Mouse (Mus musculus) megakaryocyte progenitor cell, adult 5-6 weeks (primary cell): ENCODE measurements around the gene Col24a1. TPM values are rescaled to one million over a fixed set of nuclear protein-coding genes. Genes with fewer than 3 reads are reported as not detected.

Experiments used
- ATAC-seq: replicated peaks from 2 replicates; pipeline ENCODE4 v1.8.0; 2016; ENCODE audit warnings: mild to moderate bottlenecking, moderate TSS enrichment, inconsistent platforms; ENCODE audit not compliant: poor library complexity
- total RNA-seq, 2 experiments: library from RNA; stranded (forward) in 1 of 2; stranded (reverse) in 1 of 2; fragments of 157-497, 149-512 nt in 1 of 2; fragments of 200-1000 nt in 1 of 2; gene quantifications; 2 replicates each; pipeline versions ENCODE4 v1.2.3 to v1.2.4; 2015 to 2017

The Col24a1 gene
- total RNA-seq (2015): not detected in 2 replicates
- not detected in 2 replicates for total RNA-seq (2017)

DNA sequence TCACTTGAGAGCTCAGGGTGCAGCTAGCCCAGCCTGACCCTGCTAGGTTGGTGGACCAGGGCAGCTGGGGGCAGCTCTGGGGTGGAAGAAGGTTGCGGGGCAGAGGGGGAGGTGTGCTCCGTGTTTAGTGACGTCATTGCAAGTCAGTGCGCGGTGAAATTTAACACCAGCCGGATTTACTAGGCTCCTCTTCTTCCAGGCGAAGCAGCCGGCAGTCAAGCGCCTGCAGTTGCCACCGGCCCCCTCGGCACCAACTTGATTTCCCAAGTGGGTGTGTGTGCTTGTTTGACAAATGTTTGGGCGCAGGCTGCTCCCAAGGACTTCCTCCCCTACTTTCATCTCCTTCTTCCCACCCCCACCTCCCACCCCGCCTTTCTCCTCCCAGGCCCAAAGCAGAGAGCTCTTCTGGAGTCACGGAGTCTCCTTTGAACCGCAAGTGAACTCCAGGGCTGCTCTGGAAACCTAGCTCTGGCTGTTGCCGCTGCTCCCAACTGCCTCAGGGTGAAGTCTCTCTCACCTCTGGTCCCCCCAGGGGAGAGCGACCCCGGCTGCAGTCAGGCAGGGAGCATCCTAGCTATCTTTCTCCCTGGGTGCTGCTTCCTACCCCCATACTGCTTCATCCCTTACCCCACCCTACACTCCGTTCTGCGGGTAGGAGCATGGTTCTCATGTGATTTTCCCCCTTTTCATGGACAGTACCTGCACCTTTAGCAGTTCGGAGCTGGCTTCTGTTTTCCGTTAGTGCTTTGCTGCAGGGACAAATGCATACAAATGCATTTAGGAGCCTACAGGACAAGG, at the start of gene Col24a1:
Col24a1 (plus strand) TSS at position 136 of the 798 bp plus-strand sequence.
- ATAC-seq: 0 out of 2 replicates have a peak, but pooled peaks have one; percentile 21

DNA sequence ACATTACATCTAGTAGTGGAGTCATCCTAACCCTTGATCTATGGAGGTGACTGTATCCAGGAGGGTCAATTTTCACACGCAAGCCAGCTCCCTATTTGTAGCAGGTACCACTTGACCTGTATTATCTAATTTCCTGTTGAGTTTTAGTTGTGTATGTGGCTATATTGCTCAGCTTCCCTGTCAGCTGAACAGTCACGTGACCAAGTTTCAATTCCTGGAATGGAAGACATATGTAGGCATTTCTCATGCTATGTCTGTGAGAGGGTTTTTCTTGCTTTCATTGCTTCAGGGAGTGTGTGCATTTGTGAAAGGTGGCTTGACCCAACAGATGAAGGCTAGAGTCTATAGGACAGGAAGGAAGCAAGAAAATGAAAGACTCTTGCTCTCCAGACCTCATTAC, 44.2 kb upstream of the Col24a1 start:
- no peak for ATAC-seq

DNA sequence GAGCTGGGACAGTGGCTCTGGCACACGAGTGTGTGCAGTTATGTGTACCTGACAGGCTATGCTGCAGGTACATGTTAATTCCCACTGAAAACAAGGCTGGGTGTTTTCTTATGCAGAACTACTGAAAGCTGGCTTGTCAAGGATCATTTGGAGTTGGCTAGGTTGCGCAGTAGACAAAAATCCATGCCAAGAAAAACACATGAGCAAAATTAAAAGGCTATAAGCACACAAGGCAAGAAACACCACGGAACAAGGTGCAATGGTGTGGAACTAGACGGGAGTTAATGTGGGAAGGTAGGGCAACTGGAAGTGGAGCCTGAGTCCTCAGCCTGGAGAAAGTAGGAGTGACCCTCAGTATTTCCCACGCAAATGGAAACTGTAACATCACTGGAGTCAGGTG, 39.2 kb upstream of the Col24a1 start:
- ATAC-seq: no peak

DNA sequence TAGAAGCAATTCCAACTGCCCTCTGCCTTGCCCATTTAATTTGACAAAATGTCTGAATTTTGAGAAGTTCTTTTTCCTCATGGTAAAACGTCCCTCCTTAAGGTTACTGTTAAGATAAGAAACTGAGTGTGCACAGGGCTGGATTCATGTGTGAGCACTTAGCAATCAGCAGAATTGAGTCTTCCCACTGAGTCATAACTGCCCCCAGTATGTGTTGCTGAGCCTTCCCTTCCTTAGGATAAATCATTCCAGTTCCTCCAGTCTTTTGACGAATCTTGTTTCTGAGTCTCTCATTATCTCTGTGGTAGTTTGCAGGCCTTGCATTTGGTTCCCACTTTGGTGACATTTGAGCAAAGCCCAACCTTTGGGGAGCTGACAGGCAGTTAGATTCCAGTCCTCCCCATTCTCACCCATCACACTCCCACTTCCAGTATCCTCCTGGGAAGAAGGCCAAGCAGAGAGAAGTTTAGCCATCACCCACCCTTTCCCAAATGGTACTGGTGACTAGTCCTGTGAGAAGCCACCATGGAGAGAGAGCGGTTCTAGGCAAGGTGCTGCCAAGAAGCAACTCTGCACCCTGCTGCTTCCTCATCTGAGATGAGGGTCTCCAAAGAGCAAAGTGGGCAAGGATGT, 37.4 kb upstream of the Col24a1 start:
- ATAC-seq: no peak

DNA sequence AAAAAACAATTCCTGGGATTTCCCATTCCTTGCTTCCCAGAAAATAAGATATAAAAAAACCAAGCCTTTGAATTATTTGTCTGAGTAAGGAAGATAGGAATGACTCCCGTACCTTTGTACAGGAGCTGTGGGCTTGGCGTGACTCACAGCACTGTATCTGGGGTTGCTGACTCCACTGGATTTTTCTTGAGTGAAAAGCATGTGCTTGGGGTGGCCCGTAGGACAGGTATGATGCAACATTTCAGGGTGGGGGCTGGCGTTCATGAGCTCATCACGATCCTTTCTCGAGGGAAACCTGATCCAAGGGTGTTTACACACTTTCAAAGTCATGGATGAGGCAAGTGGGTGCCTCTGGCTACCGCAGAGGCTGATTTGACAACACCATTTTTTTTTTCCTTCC, 35.6 kb upstream of the Col24a1 start:
- ATAC-seq: no peak

DNA sequence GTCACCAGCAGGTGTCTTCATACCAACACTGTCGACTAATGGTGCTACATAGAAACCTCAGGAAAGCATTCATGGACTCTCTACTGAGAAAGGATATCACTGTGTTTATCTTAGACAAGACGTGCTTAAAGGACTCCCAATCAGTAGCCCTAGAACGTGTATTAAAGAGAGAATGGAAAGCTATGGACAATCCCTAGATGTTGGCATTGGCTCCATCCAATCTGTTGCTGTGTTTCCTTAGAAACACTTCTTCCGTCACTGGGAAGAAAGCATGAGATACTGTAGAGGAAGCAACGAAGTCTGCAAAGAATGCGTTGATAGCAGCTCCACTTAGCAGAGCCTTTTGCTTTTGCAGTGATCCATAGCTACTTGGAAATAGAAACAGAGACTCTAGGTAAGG, 32.6 kb upstream of the Col24a1 start:
- no peak for ATAC-seq

DNA sequence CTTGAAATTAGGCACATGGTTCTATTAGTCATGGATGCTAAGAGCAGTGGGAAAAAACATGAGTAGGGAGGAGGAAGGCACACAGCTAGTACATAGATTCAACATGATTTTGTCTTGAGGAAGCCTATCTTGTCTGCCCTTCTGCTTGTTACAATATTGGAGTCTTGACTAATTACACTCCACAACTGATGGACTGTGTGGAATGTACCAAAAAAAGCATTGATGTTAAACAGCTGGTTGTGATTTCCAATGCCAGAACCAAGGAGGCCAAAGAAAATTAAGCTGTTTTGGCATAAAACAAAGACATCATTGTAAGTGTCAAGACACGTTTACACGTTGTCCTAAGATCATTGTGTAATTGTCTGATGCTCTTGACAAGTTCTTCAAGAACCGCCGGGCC, 29.1 kb upstream of the Col24a1 start:
- no peak for ATAC-seq

DNA sequence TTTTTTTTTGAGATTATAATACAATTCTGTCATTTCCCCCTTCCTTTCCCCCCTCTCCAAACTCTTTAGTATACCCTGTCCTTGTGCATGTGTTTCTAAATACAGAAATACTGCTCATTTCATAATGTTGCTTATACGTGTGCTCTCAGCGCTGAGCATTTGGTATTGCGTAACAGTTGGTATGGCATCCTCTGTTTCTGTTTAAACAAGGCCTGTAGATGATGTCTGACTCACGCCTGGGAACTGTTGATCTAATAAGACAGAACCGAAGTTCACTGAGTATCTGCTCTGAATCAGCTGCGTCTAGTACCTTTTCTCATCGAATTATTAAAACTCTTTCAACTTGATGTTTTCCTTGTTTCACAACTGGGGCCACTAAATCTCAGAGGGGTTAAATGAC, 24.2 kb upstream of the Col24a1 start:
- 0 out of 2 replicates have a peak, but pooled peaks have one; percentile 17 for ATAC-seq

DNA sequence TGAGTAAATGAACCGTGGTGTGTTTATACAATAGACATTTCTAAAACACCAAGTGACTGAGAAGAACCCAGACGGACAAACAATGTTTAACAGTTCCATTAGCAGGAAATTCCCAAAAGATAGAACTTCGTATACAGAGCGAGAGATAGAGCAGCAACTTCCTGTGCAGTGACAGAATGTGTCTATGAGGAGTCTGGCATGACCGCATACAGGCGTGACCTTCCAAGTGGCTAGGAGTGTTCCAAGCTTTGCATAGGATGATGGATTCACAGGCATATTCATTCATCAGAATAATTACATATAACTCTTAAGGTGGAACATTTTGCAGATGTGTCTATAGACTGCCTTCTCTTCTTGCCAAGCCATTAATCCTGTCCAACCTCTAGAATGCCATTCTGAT, 18.1 kb upstream of the Col24a1 start:
- no peak for ATAC-seq

DNA sequence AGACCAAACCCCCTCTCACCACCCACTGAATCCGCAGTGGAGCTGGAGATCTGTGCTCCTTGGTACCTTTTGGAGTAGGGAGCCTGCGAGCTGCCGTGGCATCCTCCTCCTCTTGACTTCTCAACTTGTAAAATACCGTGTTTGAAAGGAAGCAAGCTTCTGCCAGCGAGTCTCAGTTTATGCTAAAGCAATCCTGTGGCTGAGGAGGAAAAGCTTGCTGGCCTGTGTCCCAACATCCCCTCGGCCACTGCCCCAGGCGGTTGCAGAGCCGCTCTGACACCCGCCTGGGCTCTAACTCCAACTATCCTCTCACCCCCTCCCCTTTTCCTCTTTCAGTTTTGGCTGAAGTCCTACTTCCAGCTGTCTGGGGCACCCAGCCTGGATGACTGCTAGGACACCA, 935 bp downstream of the Col24a1 start:
- ATAC-seq: no peak

DNA sequence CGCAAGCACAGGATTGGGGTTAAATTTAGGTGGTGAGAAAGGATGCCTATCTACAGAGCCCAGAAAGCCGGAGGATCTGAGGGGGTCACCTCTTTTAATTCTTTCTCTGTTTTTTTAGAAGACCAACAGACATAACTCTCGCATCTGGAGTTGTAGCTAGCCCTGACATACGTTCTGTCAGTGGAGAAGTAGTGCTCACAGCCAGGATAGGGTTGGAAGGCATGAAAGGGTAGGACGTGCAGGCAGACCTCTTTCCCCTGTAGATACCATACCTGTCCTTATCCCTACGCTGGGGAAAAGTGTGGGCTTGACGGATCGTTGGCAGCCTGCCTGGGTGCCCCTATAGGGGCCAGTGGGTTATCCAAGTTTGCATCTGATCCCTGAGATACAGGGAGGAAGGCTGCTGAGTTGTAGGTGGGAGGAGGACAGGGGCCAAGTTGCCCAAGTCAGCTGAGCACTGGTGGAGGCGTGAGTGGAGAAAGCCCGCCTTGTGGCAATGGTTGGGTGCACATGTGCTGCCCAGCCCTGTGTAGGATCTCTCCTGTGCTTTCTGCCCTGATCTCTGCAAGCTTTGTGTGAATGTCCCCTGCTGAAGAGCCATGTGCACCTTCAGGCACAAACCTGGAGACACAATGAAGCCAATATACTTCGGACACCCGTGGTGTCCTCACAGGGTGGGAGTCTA, 1.5 kb downstream of the Col24a1 start:
- no peak for ATAC-seq

DNA sequence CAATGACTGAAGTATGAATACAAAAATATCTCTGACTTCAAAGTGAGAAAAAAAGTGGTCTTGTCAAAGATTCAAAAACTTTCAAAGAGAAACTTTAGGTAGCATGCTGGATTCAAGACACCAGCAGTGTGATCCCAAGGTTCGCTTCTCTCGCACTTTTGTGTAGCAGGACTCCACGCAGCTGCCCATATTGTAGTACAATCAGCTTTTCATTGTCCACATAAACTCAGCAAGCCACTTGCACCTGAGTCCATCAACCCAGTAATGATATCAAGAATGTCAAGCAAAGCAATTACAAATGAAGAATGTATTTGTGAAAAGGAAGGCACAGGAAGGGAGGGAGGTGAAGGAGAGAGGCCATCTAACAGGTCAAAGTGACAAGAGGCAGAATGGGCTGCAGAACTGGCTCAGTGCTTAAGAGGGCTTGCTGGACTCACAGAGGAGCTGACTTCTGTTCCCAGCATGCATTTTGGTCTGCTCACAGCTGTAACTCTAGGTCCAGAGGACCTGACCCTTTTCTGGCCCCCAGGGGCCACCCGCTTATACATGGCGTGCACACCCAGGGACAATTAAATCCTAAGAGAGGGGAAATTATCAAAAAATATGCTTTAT, 7.8 kb downstream of the Col24a1 start:
- ATAC-seq: no peak

DNA sequence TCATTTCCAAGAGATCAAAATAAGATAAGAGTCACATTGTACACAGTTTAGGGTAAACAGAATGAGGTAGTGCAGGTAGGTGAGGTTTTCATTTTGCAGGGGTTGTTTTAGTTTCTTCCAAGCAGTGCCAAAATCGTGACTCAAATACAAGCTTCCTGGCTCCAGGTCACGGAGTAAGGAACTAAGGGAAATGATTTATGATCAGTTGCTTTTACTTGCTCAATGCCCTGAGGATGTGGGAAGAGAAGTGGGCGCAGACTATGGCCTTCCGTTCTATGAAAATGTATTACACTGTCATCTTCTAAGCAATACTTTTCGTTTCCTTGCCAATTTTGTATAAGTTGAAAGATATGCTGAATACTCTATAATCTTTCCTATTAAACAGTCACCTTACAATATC, 13.0 kb downstream of the Col24a1 start:
- no peak for ATAC-seq

DNA sequence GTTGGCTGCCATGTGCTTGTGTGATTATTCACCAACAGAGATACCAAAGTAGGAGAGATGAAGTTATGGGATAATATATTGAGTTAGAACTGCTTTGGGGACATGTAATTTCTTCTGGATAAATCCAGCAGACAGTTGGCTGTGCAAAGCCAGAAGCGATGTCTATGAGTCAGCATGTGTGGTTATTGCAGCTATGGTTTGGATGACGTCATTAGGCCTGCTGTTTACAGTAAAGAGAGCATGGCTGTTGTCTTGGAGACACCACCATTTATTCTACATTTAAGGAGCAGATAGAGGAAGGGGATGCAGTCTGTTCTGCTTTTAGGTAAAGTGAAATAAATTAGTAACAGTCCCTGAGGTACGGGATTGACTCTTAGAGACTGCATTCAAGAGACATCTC, 14.9 kb downstream of the Col24a1 start:
- peak; percentile 52 for ATAC-seq

DNA sequence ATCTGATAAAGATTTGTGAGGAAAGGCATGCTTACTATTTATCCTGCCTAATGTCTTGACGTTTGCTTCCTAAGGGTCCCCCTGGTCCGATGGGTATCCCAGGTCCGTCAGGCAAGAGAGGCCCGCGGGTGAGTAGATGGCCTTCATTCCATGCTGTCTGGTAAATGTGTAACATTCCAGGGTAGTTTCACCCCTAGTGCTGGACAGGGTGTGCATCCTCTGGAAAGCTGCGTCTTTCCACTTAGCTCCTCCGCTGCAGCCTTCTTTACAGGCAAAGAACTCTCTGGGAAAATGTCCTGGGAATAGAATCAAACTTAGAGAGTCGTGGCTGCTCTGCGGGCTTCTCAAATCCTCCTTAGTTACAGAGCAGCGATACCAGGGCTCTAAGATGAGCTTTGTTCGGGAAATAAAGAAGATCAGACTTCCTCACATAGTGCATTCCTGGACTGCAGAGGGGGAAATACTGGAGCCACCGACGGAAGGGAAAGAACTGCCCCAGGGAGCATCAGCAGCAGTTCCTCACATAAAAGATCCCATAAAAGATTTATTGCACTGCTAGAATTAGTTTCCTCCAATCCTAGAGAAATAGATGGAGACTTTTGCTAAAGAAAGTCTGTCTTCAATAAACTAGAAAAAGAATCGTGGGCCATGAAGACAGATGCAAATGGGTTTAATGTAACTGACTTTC, 28.5 kb downstream of the Col24a1 start:
- ATAC-seq: no peak

DNA sequence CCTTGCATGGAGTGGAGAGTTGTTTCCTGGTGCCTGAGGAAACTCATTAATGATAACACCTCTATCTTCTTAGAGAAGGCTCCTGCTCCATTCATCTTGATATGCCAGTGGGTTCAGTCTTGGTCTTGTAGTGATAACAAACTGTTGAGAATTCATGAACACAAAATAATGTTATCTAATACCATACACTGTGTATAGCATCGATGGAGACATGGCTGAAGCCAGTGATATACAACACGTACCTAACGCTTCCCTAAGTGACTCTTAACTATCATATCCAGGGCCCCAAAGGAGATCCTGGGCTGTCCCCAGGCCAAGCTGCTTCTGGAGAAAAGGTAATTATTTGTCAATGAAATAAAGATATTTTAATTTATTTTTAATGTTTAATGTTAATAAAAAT, 33.1 kb downstream of the Col24a1 start:
- ATAC-seq: no peak

DNA sequence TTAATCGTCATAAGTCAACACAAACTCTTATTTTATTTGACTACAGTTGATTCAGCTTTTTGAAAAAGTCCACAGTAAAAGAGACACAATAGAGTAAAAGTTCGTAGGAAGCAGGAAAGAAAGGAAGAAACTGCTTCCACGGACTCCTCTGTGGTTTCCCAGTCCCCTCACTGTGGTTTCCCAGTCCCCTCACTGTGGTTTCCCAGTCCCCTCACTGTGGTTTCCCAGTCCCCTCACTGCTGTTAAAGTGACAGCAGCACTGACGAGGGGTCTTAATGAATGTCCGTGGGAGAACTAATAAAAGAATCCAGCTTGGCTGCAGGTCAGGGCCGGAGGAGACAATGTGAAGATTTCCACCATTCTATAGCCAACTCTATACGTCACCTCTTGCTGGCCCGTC, 39.4 kb downstream of the Col24a1 start:
- 0 out of 2 replicates have a peak, but pooled peaks have one; percentile 20 for ATAC-seq

DNA sequence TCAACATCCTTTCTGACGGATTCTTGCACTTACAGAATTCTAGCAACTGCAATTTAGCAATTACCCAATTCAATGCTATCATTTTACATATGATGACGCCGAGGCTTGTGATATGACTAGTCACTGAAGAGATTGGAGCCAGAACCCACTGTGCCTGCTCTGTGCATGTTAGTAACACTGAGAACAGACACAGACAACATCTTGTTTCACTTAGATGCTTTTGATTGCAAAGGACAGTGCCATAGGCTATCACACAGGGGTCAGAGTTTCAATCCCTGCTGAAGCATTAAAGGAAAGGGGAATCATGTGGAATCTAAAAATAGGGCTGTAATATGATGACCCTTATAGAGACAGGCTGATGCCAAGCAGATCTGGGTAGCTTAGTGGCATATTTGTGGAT, 41.8 kb downstream of the Col24a1 start:
- ATAC-seq: no peak

DNA sequence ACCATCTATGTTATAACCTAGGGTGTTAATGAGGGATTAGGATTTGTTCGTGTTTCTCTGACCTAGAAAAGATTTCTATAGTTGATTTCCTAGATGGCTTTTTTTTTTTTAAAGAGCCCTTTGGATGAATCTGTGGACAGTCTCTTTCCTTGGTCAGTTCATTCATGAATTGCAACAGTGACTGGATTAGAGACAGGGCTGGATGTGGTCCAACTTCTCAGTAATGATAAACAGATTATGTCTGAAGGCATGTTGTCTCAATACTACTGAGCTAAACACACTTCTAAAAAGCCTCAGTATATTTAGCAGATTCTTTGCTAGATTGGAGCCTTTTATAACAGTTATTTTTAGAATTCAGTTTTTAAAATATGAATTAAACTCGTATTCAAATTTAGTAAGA, 44.9 kb downstream of the Col24a1 start:
- no peak for ATAC-seq

DNA sequence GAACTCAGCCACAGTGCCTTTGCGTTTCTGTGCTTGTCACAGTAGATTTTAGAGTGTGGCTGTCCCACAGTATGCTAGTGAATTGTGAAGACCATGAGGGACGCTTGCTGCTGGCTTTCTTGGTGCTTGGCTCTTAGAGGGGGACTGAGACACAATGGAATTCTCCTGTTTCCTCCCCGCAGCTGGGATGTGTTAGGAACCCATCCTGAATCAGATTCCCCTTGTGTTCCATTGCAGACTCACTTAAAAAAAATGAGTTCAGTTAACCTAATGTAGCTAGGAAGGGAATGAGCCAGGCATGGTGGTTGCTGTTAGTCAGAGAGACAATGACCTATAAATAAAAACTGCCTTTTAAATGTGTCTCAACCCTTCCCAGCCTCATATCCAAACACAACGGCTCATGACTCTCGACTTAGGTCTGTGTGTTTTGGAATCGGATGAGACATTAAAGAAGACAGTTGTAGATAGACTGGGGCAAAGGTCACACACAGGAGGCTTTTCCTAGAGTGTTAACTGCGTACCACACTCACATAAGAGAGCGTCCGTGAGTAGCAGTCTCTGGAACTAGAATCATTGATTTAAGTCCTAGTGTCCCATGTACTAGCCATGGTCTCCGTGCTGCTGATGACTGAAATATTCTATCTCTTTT, 47.7 kb downstream of the Col24a1 start:
- no peak for ATAC-seq
